Mouse (Mus musculus): ENCODE results near the gene Fam170b.

Gene Fam170b

GRCm38 (mm10) chr14:32835181-32835580 lies 1.4 kb downstream of the Fam170b start:
- DNase-seq = no peak

- no peak for DNase-seq
Observed at GRCm38 (mm10) chr14:32835596-32835995, 1.8 kb downstream of the Fam170b start.

GRCm38 (mm10) chr14:32836191-32836590 lies 2.4 kb downstream of the Fam170b start:
- DNase-seq = no peak

GRCm38 (mm10) chr14:32842052-32842451 lies 8.3 kb downstream of the Fam170b start:
- no peak for DNase-seq

- no peak for DNase-seq
Observed at GRCm38 (mm10) chr14:32854059-32854458, 20.3 kb downstream of the Fam170b start.

- no peak for DNase-seq
Observed at GRCm38 (mm10) chr14:32856246-32856645, 22.5 kb downstream of the Fam170b start.

GRCm38 (mm10) chr14:32856681-32857328 lies 23.0 kb downstream of the Fam170b start, which contains the start of gene Vstm4:
Gene Vstm4 (plus strand): TSS chr14:32856756.
- peak; percentile 46 for DNase-seq

- no peak for DNase-seq
Observed at GRCm38 (mm10) chr14:32858361-32858760, 24.6 kb downstream of the Fam170b start.

GRCm38 (mm10) chr14:32858941-32859510 lies 25.3 kb downstream of the Fam170b start:
- DNase-seq = no peak

GRCm38 (mm10) chr14:32859831-32860569 lies 26.2 kb downstream of the Fam170b start:
- no peak for DNase-seq

GRCm38 (mm10) chr14:32861149-32861581 lies 27.4 kb downstream of the Fam170b start:
- no peak for DNase-seq

GRCm38 (mm10) chr14:32861656-32862055 lies 27.9 kb downstream of the Fam170b start:
- DNase-seq = no peak

GRCm38 (mm10) chr14:32865331-32865730 lies 31.6 kb downstream of the Fam170b start:
- no peak for DNase-seq

GRCm38 (mm10) chr14:32871963-32872362 lies 38.2 kb downstream of the Fam170b start:
- no peak for DNase-seq

GRCm38 (mm10) chr14:32877549-32877948 lies 43.8 kb downstream of the Fam170b start:
- no peak for DNase-seq

- no peak for DNase-seq
Observed at GRCm38 (mm10) chr14:32880332-32880731, 46.6 kb downstream of the Fam170b start.

- DNase-seq = no peak
Observed at GRCm38 (mm10) chr14:32881693-32882092, 47.9 kb downstream of the Fam170b start.
